12 mouse cellular contexts compared by ENCODE assay signal in genomic region chr16:31008326-31008725, GRCm38 (mm10).
DNase-seq lines count a peak whose midpoint lies in the region; ATAC-seq and TF ChIP-seq lines count a peak whose summit lies in the region.
"Had no signal": no experiment of that assay in that cellular context is flagged by ENCODE, and none has a peak within 500 bp of the region (broad histone marks: within the 10 kb centered on the region; RNA-seq: fewer than 3 reads in every experiment).

No protein-coding gene starts in this region.

- H3K9ac ChIP-seq in hindbrain, embryonic 12.5 days = no peak overlapping the region
- no peak overlapping the region for H3K9ac ChIP-seq in hindbrain, embryonic 13.5 days
- H3K9ac ChIP-seq in embryonic facial prominence, embryonic 14.5 days (ENCODE audit: low read depth, low read length) = no peak overlapping the region
- H3K9ac ChIP-seq: liver, embryonic 15.5 days had no signal

- H3K27ac ChIP-seq in hindbrain, embryonic 12.5 days = 0 out of 2 replicates have a peak overlapping the region, but pooled peaks have one; percentile 9
- H3K27ac ChIP-seq in hindbrain, embryonic 13.5 days = no peak overlapping the region
- H3K27ac ChIP-seq in embryonic facial prominence, embryonic 14.5 days (replicated peaks; ENCODE audit: low read depth, low read length) = peak overlapping the region; percentile 47; the same call in 1 of the 2 replicates
- H3K27ac ChIP-seq: forebrain, embryonic 10.5 days; liver, embryonic 15.5 days had no signal

- no peak overlapping the region for H3K4me3 ChIP-seq in hindbrain, embryonic 12.5 days
- no peak overlapping the region for H3K4me3 ChIP-seq in hindbrain, embryonic 13.5 days
- H3K4me3 ChIP-seq in lung, adult 2 months (replicated peaks; ENCODE audit: extremely low read depth, low read depth, low read length) = no peak overlapping the region
- H3K4me3 ChIP-seq in embryonic facial prominence, embryonic 14.5 days (ENCODE audit: low read depth, low read length) = no peak overlapping the region
- H3K4me3 ChIP-seq: forebrain, embryonic 10.5 days; liver, embryonic 15.5 days had no signal

- no peaks in the 10 kb centered on the region for H3K27me3 ChIP-seq in hindbrain, embryonic 12.5 days
- no peaks in the 10 kb centered on the region for H3K27me3 ChIP-seq in hindbrain, embryonic 13.5 days
- no peaks in the 10 kb centered on the region for H3K27me3 ChIP-seq in embryonic facial prominence, embryonic 14.5 days (replicated peaks; ENCODE audit: control insufficient read depth, insufficient read depth, low read length)
- H3K27me3 ChIP-seq: liver, embryonic 15.5 days had no signal

- no peak for TF ChIP-seq CTCF in lung, adult 2 months (IDR thresholded peaks at IDR 0.05; ENCODE audit: insufficient read depth, low read length)

- ATAC-seq in hindbrain, embryonic 12.5 days (ENCODE audit: low FRiP score) = no peak
- ATAC-seq in hindbrain, embryonic 13.5 days (ENCODE audit: low FRiP score) = no peak
- ATAC-seq in embryonic facial prominence, embryonic 14.5 days (ENCODE audit: low read depth) = no peak

- peak; percentile 40 for DNase-seq in lung, postnatal 14 days
- DNase-seq in lung, adult 2 months = no peak
- peak; percentile 44 for DNase-seq in embryonic facial prominence, embryonic 14.5 days (ENCODE audit: low spot score)
- peak; percentile 39 for DNase-seq in heart, postnatal 4 days
- DNase-seq in layer of hippocampus, adult 9-10 months (ENCODE audit: low spot score) = no peak
- DNase-seq in gastrocnemius, postnatal 14 days = no peak
- DNase-seq: embryo, embryonic 11 days; left cerebral cortex, postnatal 4 days had no signal

- no peak for TF ChIP-seq POLR2A in lung, adult 2 months (IDR thresholded peaks at IDR 0.05; ENCODE audit: borderline replicate concordance, extremely low read depth, low read depth, low read length)

- H3K9me3 ChIP-seq in hindbrain, embryonic 12.5 days (replicated peaks) = no peaks in the 10 kb centered on the region
- no peaks in the 10 kb centered on the region for H3K9me3 ChIP-seq in hindbrain, embryonic 13.5 days
- H3K9me3 ChIP-seq in embryonic facial prominence, embryonic 14.5 days (ENCODE audit: control insufficient read depth, low read length) = no peaks in the 10 kb centered on the region
- H3K9me3 ChIP-seq: forebrain, embryonic 10.5 days; liver, embryonic 15.5 days had no signal

- H3K36me3 ChIP-seq in hindbrain, embryonic 12.5 days = no peaks in the 10 kb centered on the region
- H3K36me3 ChIP-seq in hindbrain, embryonic 13.5 days = no peaks in the 10 kb centered on the region
- H3K36me3 ChIP-seq in embryonic facial prominence, embryonic 14.5 days (ENCODE audit: control insufficient read depth, insufficient read depth, low read length) = no peaks in the 10 kb centered on the region
- H3K36me3 ChIP-seq: liver, embryonic 15.5 days had no signal

- H3K4me2 ChIP-seq in hindbrain, embryonic 12.5 days (replicated peaks) = no peak overlapping the region
- no peak overlapping the region for H3K4me2 ChIP-seq in hindbrain, embryonic 13.5 days
- no peak overlapping the region for H3K4me2 ChIP-seq in embryonic facial prominence, embryonic 14.5 days (ENCODE audit: low read depth, low read length)
- H3K4me2 ChIP-seq: liver, embryonic 15.5 days had no signal

- intact Hi-C loops in gastrocnemius, postnatal 14 days (cut with DNase I; ENCODE audit: low total_unique reads) = no loop called here

- H3K4me1 ChIP-seq in hindbrain, embryonic 12.5 days = peaks cover 27% of the 10 kb centered on the region
- H3K4me1 ChIP-seq in hindbrain, embryonic 13.5 days (replicated peaks) = peaks cover 29% of the 10 kb centered on the region
- H3K4me1 ChIP-seq in lung, adult 2 months (ENCODE audit: control insufficient read depth, insufficient read depth, low read length) = peaks cover 16% of the 10 kb centered on the region
- H3K4me1 ChIP-seq in embryonic facial prominence, embryonic 14.5 days (ENCODE audit: control insufficient read depth, insufficient read depth, low read length) = peaks cover 18% of the 10 kb centered on the region; the same call in 1 of the 2 replicates

- WGBS in hindbrain, embryonic 12.5 days = 87% methylated on average over 7 of the region's 7 CpGs
- 73% methylated on average over 7 of the region's 7 CpGs for WGBS in hindbrain, embryonic 13.5 days
- 37% methylated on average over 7 of the region's 7 CpGs for WGBS in lung, adult 2 months
- WGBS in embryonic facial prominence, embryonic 14.5 days = 55% methylated on average over 7 of the region's 7 CpGs

Comparison
In these comparisons a context has a peak if more than half of its experiments do, and no peak if none do; other contexts are left out.
1. DNase-seq: peak in lung, postnatal 14 days (single experiment), embryonic facial prominence, embryonic 14.5 days (single experiment) and heart, postnatal 4 days (single experiment); none in lung, adult 2 months (single experiment), layer of hippocampus, adult 9-10 months (single experiment) and gastrocnemius, postnatal 14 days (single experiment).